Mouse (Mus musculus) heart, postnatal 36 days (tissue): ENCODE results near the gene Ly86. TPM values are rescaled to one million over a fixed set of nuclear protein-coding genes. Genes with fewer than 3 reads are reported as not detected.

ENCODE experiments used
- DNase-seq, 2 experiments: peaks; one replicate each; pipeline ENCODE4 v3.0.0; 2021 to 2022
- intact Hi-C: fragments of 180-260 bp; cut with DNase I; formaldehyde crosslinking; loops from one replicate; pipeline ENCODE4 v1.15.1; 2025
- total RNA-seq, 2 experiments: library from RNA; stranded (reverse); gene quantifications; 2 replicates each; pipeline ENCODE4 v1.2.3; 2021

Ly86 gene
- total RNA-seq, 2 experiments from 2014 or later = 2.9 to 3.9 TPM

GRCm38 (mm10) chr13:37426578-37427336 is 81.7 kb downstream of the Ly86 start:
- DNase-seq = no peak
- intact Hi-C loops = no loop called here

GRCm38 (mm10) chr13:37428496-37428895 is 83.5 kb downstream of the Ly86 start:
- DNase-seq = no peak
- intact Hi-C loops = no loop called here

GRCm38 (mm10) chr13:37429661-37430271 is 84.8 kb downstream of the Ly86 start:
- DNase-seq = no peak

GRCm38 (mm10) chr13:37431707-37432106 is 86.7 kb downstream of the Ly86 start:
- intact Hi-C loops = loop anchor here (5.0 kb wide), 1 partner anchor 606 kb away; the partner anchor contains the start of genes Cage1 and Riok1
- no peak for DNase-seq

More at GRCm38 (mm10) chr13:37429661-37430271, 84.8 kb downstream of the Ly86 start:
- intact Hi-C loops = loop anchor here (5.0 kb wide), 1 partner anchor 608 kb away; the partner anchor contains the start of genes Cage1 and Riok1

GRCm38 (mm10) chr13:37432653-37433052 is 87.6 kb downstream of the Ly86 start:
- DNase-seq = no peak
- intact Hi-C loops = loop anchor here (1.0 to 5.0 kb wide), 2 partner anchors 393 to 605 kb away; partner anchors contain the start of genes Cage1 and Riok1

DNA sequence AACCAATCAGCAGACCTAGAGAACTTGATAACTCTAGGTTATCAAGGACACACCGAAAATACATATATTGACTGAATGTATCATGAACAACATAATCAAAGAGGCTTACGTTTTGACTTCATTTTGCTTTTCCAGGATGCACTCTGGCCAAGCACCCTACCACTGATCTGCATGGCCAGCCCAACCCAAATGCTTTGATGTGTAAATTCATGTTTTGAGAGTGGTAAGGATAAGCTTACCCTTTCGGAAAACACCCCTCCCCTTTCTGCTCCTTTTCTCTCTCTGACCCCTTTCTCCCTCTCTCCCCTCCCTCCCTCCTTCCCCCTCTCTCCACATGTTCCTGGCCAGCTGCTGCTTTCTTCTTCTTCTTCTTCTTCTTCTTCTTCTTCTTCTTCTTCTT is 88.1 kb downstream of the Ly86 start:
- intact Hi-C loops = loop anchor here (1.0 to 5.0 kb wide), 2 partner anchors 392 to 604 kb away; partner anchors contain the start of genes Cage1 and Riok1
- no peak for DNase-seq

GRCm38 (mm10) chr13:37433730-37434129 is 88.7 kb downstream of the Ly86 start:
- intact Hi-C loops = loop anchor here (1.0 to 5.0 kb wide), 5 partner anchors 18 to 604 kb away; partner anchors contain the start of genes Cage1 and Riok1
- no peak for DNase-seq

- intact Hi-C loops = loop anchor here (1.0 to 5.0 kb wide), 4 partner anchors 17 to 603 kb away; partner anchors contain the start of genes Cage1 and Riok1
Observed at GRCm38 (mm10) chr13:37434137-37434772, 89.2 kb downstream of the Ly86 start.

GRCm38 (mm10) chr13:37434841-37435240 is 89.8 kb downstream of the Ly86 start:
- intact Hi-C loops = loop anchor here (1.0 to 5.0 kb wide), 4 partner anchors 16 to 602 kb away; partner anchors contain the start of genes Cage1 and Riok1
- peak in 1 of 2 experiments; percentile 28 for DNase-seq

More at GRCm38 (mm10) chr13:37434137-37434772, 89.2 kb downstream of the Ly86 start:
- peak; percentile 43 to 71 for DNase-seq

- intact Hi-C loops = no loop called here
- DNase-seq = no peak
Observed at GRCm38 (mm10) chr13:37436267-37437013, 91.4 kb downstream of the Ly86 start.

GRCm38 (mm10) chr13:37438788-37439187 is 93.8 kb downstream of the Ly86 start:
- intact Hi-C loops = loop anchor here (2.0 kb wide), 1 partner anchor 70 kb away; no protein-coding TSS in a partner anchor
- DNase-seq = no peak

GRCm38 (mm10) chr13:37439477-37439876 is 94.5 kb downstream of the Ly86 start:
- intact Hi-C loops = loop anchor here (2.0 kb wide), 1 partner anchor 69 kb away; no protein-coding TSS in a partner anchor
- DNase-seq = no peak

- no peak for DNase-seq
- intact Hi-C loops = loop anchor here (2.0 kb wide), 1 partner anchor 69 kb away; no protein-coding TSS in a partner anchor
Observed at GRCm38 (mm10) chr13:37439941-37440340, 94.9 kb downstream of the Ly86 start.

DNA sequence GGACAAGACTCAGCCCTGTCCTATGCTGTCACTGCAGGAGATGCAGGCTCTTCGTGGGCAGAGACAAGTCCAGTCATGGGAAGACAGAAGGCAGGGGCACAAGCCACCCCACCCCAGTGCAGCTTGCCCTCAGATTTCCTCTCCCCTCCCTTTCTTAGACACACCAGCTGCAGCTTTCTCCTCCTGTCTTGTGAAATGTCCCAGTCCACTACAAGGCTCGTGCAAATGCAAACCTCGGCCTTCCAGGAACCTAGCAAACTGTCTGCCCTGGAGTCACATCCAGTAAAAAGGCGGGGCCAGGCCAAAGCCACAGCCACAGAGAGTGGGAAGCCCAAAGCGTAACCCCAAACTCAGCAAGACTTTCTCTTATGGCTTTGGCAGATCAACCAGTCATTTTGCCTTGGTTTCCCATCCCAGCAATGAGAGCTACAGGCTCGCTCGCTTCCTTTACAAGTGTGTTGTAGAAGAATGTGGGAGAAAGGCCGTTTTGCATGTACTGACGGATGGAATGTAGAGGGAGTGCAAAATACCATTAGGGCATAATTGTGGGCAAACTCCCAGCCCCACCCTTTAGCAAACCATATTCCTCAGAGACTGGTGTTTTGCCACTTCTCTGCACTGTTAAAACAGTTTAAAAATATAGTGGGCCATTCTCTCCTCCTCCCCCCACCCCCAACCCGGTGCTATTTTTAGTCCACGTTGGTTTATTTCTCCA is 95.7 kb downstream of the Ly86 start:
- intact Hi-C loops = no loop called here
- peak in 1 of 2 experiments; percentile 21 for DNase-seq

- DNase-seq = peak in 1 of 2 experiments; percentile 25
- intact Hi-C loops = no loop called here
Observed at GRCm38 (mm10) chr13:37442058-37442457, 97.0 kb downstream of the Ly86 start.

- intact Hi-C loops = no loop called here
- DNase-seq = no peak
Observed at GRCm38 (mm10) chr13:37442531-37442930, 97.5 kb downstream of the Ly86 start.

DNA sequence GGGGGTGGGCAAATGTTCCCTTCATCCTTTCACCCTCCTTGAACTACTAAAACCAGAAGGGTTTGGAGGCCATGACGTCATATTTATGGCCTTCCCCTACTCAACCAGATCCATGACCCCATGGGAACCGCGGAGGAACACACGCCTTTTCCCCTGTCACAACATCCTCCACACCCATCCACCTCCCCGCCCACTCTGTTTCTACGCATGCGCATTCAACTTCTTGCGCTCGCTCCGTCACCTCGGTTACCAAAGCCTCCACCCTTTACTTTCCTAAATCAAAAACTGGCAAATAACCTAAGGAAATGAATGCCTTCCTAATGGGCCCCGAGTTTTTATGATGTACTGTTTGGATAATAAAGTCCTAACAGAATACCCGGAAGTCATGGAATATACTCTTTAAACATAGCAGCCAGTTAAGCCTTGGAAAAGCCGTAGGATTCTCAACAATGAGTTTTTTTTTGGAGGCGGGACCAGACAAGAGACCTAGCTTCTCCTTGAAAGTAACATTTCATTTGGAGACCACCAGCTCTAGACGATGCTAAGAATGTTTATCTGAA is 101.8 kb downstream of the Ly86 start:
- intact Hi-C loops = no loop called here
- peak in 1 of 2 experiments; percentile 42 for DNase-seq

DNA sequence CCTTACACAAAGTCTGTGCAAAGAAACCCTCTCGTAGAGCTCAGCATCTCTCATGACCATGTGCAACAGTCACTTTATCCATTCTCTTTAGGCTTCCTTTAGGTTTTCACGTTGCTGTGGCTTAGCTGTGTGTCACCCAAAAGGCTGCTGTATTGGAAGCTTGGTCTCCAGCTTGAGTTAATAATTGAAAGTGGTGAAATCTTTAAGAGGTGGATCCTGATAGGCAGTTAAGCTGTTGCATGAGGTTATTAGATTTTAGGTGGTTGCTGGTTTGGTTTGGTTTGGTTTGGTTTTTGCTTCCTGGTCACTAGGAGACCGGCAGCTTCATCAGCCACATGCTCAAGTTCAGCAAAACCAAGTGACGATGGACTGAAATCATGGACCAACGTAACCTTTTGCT is 106.0 kb downstream of the Ly86 start:
- DNase-seq = no peak
- intact Hi-C loops = loop anchor here (1.0 to 5.0 kb wide), 4 partner anchors 17 to 586 kb away; partner anchors contain the start of genes Cage1 and Riok1

GRCm38 (mm10) chr13:37451471-37451870 is 106.5 kb downstream of the Ly86 start:
- intact Hi-C loops = loop anchor here (1.0 to 5.0 kb wide), 4 partner anchors 17 to 586 kb away; partner anchors contain the start of genes Cage1 and Riok1
- DNase-seq = no peak
